Mouse (Mus musculus): Measurements from ENCODE around the gene Vmn2r37. TPM values are rescaled to one million over a fixed set of nuclear protein-coding genes. Genes with fewer than 3 reads are reported as not detected.

The Vmn2r37 gene
- total RNA-seq (2023) = not detected

GRCm38 (mm10) chr7:9223553-9223952, at the start of gene Vmn2r37:
TSS of gene Vmn2r37 (minus strand) at chr7:9223653.

Other genes starting within 250 kb of the Vmn2r37 start
- gene Vmn2r39, start 192.9 kb downstream of the Vmn2r37 start, total RNA-seq (2023) = not detected
- gene Vmn2r38, start 125.8 kb downstream of the Vmn2r37 start, total RNA-seq (2023) = not detected

Measured in neutrophil, adult 83 days (primary cell).